Mouse (Mus musculus): ENCODE data around the gene Kctd14. TPM values are rescaled to one million over a fixed set of nuclear protein-coding genes. Genes with fewer than 3 reads are reported as not detected.
A peak's percentile ranks its signal among the peaks of the same experiment; 100 is the strongest.

Kctd14 gene
- polyA plus RNA-seq, 1 experiment, result 0.70 TPM

- TF ChIP-seq CTCF (IDR thresholded peaks at IDR 0.05; ENCODE audit: borderline replicate concordance, insufficient read depth, low read length), result no peak
- TF ChIP-seq POLR2A (IDR thresholded peaks at IDR 0.05; ENCODE audit: low read depth, low read length), result no peak
- H3K4me1 ChIP-seq (ENCODE audit: control insufficient read depth, insufficient read depth, low read length), result no peaks in the 10 kb centered on the region
- H3K27ac ChIP-seq (ENCODE audit: insufficient read depth, low read length), result no peak overlapping the region
- no peak overlapping the region for H3K4me3 ChIP-seq (ENCODE audit: insufficient read depth, low read length)
Measured at GRCm38 (mm10) chr7:97434517-97434916, 16.6 kb upstream of the Kctd14 start.

DNA sequence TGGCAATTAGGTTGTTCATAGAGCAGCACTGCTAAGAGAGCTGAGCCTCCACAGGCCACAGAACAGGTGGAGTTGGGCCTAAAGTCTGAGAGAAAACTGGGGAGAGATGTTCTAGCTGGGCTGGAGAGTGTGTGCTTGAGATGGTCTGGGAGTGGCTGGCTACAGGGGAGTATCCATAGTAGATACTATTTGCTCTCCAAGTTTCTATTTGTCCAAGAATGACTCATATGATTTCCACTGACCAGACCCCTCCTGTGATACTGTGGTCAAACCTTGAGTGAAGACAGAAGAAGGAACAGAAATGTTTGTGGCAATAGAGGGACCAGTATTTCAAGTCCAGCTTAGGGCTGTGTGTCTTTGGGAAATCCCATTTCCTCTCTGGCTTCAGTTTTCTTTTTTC, 12.1 kb upstream of the Kctd14 start:
- Histone ChIP-seq H3K4me1 (ENCODE audit: control insufficient read depth, insufficient read depth, low read length) (no peaks in the 10 kb centered on the region), H3K27ac (ENCODE audit: insufficient read depth, low read length) (no peak overlapping the region), H3K4me3 (ENCODE audit: insufficient read depth, low read length) (no peak overlapping the region)
- TF ChIP-seq CTCF (IDR thresholded peaks at IDR 0.05; ENCODE audit: borderline replicate concordance, insufficient read depth, low read length), result no peak
- TF ChIP-seq POLR2A (IDR thresholded peaks at IDR 0.05; ENCODE audit: low read depth, low read length), result no peak

DNA sequence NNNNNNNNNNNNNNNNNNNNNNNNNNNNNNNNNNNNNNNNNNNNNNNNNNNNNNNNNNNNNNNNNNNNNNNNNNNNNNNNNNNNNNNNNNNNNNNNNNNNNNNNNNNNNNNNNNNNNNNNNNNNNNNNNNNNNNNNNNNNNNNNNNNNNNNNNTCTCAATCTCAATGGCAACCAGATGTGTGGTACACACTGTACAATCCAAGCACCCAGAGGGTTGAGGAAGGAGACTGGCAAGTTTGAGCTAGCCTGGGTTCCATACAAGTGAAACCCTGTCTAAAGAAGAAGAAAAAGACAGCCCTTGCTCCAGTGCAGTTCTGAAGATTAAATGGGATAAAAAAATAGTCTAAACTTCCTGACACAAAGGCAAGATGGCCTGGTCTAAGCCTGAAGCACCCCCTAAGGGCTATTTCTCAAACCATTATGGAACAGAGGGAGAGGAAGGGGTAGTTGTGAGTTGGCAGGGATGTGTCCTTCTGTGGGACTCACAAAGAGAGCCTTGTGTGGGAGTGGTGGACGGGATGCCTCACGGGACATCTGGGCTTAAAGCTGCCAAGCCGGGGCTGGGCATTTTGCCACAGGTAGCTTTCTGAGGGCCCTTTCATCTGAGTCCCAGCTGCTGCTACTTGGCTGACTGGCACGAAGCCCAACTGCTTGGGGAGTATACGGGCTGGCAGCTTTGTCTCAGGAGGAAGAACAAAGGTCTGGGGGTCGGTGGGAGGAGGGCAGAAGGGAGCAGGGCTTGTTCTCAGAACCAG, 4.8 kb upstream of the Kctd14 start:
- H3K4me1 ChIP-seq (ENCODE audit: control insufficient read depth, insufficient read depth, low read length), result peaks cover 2% of the 10 kb centered on the region; the same call in 1 of the 2 replicates
- no peak overlapping the region for H3K4me3 ChIP-seq (ENCODE audit: insufficient read depth, low read length)
- H3K27ac ChIP-seq (ENCODE audit: insufficient read depth, low read length), result peak overlapping the region; percentile 10; the same call in 1 of the 2 replicates
- no peak for TF ChIP-seq CTCF (IDR thresholded peaks at IDR 0.05; ENCODE audit: borderline replicate concordance, insufficient read depth, low read length)
- no peak for TF ChIP-seq POLR2A (IDR thresholded peaks at IDR 0.05; ENCODE audit: low read depth, low read length)

- Histone ChIP-seq H3K4me1 (ENCODE audit: control insufficient read depth, insufficient read depth, low read length) (peaks cover 2% of the 10 kb centered on the region; the same call in 1 of the 2 replicates), H3K4me3 (ENCODE audit: insufficient read depth, low read length) (no peak overlapping the region), H3K27ac (ENCODE audit: insufficient read depth, low read length) (no peak overlapping the region; the same call in 1 of the 2 replicates)
- TF ChIP-seq POLR2A (IDR thresholded peaks at IDR 0.05; ENCODE audit: low read depth, low read length) (no peak), CTCF (IDR thresholded peaks at IDR 0.05; ENCODE audit: borderline replicate concordance, insufficient read depth, low read length) (no peak)
Measured at GRCm38 (mm10) chr7:97447050-97447531, 4.0 kb upstream of the Kctd14 start.

- TF ChIP-seq POLR2A (IDR thresholded peaks at IDR 0.05; ENCODE audit: low read depth, low read length), result no peak
- no peak for TF ChIP-seq CTCF (IDR thresholded peaks at IDR 0.05; ENCODE audit: borderline replicate concordance, insufficient read depth, low read length)
- Histone ChIP-seq H3K27ac (ENCODE audit: insufficient read depth, low read length) (no peak overlapping the region), H3K4me3 (ENCODE audit: insufficient read depth, low read length) (no peak overlapping the region), H3K4me1 (ENCODE audit: control insufficient read depth, insufficient read depth, low read length) (no peaks in the 10 kb centered on the region)
Measured at GRCm38 (mm10) chr7:97452196-97452595, 1.1 kb downstream of the Kctd14 start.

DNA sequence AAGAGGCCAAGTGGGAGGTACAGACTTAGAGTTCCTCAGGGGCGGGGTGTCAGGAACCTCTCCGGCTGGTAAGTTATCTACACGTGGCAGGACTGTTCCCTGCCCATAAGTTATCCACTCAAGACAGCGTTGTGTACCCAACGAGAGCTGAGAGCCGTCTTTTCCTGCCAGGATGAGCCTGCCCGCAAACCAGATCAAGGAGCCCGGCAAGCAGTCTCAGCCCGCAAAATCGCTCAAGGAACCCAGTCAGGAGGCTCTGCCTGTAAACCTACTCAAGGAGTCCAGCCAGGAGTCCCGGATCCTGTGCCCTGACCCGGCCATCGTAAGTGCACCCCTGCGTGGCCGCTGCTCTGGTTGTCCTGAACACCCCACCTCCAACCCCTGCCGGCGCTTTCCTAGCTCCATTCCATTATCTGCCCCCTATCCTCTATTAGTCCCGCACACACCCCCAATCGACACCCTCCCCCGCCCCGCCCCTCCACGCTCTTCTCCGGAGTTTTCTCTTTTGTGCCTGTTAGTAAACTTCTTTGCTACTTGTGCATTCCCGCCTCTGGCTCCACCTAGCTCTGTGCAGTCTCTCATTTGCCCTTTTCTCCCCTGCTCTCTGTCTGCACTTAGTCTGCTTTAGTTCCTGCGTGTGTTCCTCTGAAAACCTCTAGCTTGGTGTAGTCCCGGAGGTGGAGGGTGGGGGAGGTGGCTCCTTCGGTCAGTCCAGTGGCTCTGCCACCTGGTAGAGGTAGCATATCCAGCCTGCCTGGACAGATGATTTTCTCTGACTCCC, 2.2 kb downstream of the Kctd14 start:
- TF ChIP-seq CTCF (IDR thresholded peaks at IDR 0.05; ENCODE audit: borderline replicate concordance, insufficient read depth, low read length), result no peak
- TF ChIP-seq POLR2A (IDR thresholded peaks at IDR 0.05; ENCODE audit: low read depth, low read length), result no peak
- H3K4me1 ChIP-seq (ENCODE audit: control insufficient read depth, insufficient read depth, low read length), result no peaks in the 10 kb centered on the region
- H3K27ac ChIP-seq (ENCODE audit: insufficient read depth, low read length), result no peak overlapping the region
- peak overlapping the region; percentile 32 for H3K4me3 ChIP-seq (ENCODE audit: insufficient read depth, low read length)

DNA sequence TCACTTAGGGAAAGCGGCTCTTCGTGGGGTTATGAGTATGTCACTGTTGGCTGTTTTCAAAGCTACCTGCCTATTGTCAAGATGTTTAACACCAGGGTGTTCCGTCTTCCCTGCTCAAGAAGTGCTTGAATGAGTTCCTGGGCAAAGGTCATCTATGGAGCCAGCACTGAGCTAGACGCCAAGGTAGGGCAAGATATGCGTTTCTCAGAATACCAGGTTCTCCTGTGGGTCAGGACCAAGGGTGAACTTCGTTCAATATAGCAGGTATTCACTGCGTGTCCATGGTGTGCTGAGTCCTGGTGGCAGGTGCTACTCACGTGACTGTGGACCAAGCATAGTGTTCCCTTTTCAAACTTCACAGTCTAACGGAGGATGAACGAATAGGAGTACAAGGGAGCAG, 3.7 kb downstream of the Kctd14 start:
- Histone ChIP-seq H3K4me3 (ENCODE audit: insufficient read depth, low read length) (no peak overlapping the region), H3K27ac (ENCODE audit: insufficient read depth, low read length) (no peak overlapping the region), H3K4me1 (ENCODE audit: control insufficient read depth, insufficient read depth, low read length) (no peaks in the 10 kb centered on the region)
- TF ChIP-seq CTCF (IDR thresholded peaks at IDR 0.05; ENCODE audit: borderline replicate concordance, insufficient read depth, low read length) (no peak), POLR2A (IDR thresholded peaks at IDR 0.05; ENCODE audit: low read depth, low read length) (no peak)

GRCm38 (mm10) chr7:97455577-97455976, 4.5 kb downstream of the Kctd14 start:
- H3K27ac ChIP-seq (ENCODE audit: insufficient read depth, low read length), result no peak overlapping the region
- H3K4me3 ChIP-seq (ENCODE audit: insufficient read depth, low read length), result no peak overlapping the region
- H3K4me1 ChIP-seq (ENCODE audit: control insufficient read depth, insufficient read depth, low read length), result no peaks in the 10 kb centered on the region
- no peak for TF ChIP-seq POLR2A (IDR thresholded peaks at IDR 0.05; ENCODE audit: low read depth, low read length)
- no peak for TF ChIP-seq CTCF (IDR thresholded peaks at IDR 0.05; ENCODE audit: borderline replicate concordance, insufficient read depth, low read length)

DNA sequence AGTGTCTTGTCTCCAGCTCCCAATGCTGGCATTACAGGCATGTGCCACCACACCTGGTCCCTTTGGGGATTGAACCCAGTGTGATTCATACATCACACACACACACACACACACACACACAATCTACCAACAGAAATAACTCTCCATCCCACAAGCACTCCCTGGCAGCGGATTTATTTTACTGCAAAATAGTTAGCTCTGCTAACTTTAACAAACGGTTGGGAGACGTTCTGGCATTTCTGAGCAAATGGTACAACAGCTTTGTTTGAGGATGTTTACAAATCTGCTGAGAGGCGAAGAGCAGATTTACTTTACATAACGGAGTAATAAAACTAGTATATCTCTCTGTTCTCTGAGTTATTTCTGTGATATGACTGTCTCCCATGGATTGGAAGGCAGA, 21.9 kb downstream of the Kctd14 start:
- Histone ChIP-seq H3K4me1 (ENCODE audit: control insufficient read depth, insufficient read depth, low read length) (no peaks in the 10 kb centered on the region), H3K4me3 (ENCODE audit: insufficient read depth, low read length) (no peak overlapping the region), H3K27ac (ENCODE audit: insufficient read depth, low read length) (no peak overlapping the region)
- no peak for TF ChIP-seq POLR2A (IDR thresholded peaks at IDR 0.05; ENCODE audit: low read depth, low read length)

DNA sequence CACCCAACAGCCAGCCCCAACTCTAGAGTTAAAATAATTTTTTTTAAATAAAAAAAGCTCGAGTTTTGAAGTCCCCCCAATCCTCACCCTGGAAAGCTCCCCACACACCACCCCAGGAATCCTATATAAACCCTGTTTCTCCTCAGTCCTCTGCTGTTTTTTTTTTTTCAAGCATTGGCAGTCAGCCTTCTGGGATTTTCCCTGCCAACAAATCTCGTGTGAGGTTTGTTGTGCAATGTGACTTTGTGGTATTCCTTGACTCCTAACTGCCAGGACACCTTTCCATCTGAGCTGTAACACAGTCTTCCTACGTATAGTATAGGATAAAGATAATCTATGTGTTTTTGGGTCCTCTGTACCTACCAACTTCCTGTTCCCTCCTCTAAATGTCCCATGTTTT, 28.2 kb downstream of the Kctd14 start:
- no peak for TF ChIP-seq CTCF (IDR thresholded peaks at IDR 0.05; ENCODE audit: borderline replicate concordance, insufficient read depth, low read length)
- TF ChIP-seq POLR2A (IDR thresholded peaks at IDR 0.05; ENCODE audit: low read depth, low read length), result no peak

More for the DNA sequence above, 28.2 kb downstream of the Kctd14 start:
- Histone ChIP-seq H3K4me1 (ENCODE audit: control insufficient read depth, insufficient read depth, low read length) (peaks cover 3% of the 10 kb centered on the region), H3K27ac (ENCODE audit: insufficient read depth, low read length) (no peak overlapping the region), H3K4me3 (ENCODE audit: insufficient read depth, low read length) (no peak overlapping the region)

Measured in embryonic fibroblast, embryonic 13.5 days (primary cell).